Mouse (Mus musculus) lung, embryonic 14.5 days (tissue): ENCODE data around the gene Ccdc40. TPM values are rescaled to one million over a fixed set of nuclear protein-coding genes. Genes with fewer than 3 reads are reported as not detected.
"Not testable (repeated sequence)": the region's sequence is repeated elsewhere in the genome, so short reads cannot be mapped to it uniquely, and the experiment has no call there.

ENCODE experiments used
- ATAC-seq: fragments of 200-750 bp; cut with Nextera tagmentation; 2 replicates; pipeline ENCODE4 v1.8.0; 2017; ENCODE audit warnings: mild to moderate bottlenecking, moderate TSS enrichment, moderate library complexity; ENCODE audit not compliant: insufficient read depth
- DNase-seq: peaks from one replicate; pipeline ENCODE4 v3.0.0-alpha.2; 2015
- H3K27ac ChIP-seq: fragments of 300-500 bp; sonication (generic); 2 replicates; pipeline ENCODE4 v1.5.1; 2014; ENCODE audit warnings: low read depth, mild to moderate bottlenecking, moderate library complexity
- H3K27me3 ChIP-seq: fragments of 300-500 bp; sonication (generic); 2 replicates; pipeline ENCODE4 v1.6.1; 2014; ENCODE audit warnings: low read length, control low read depth; ENCODE audit not compliant: insufficient read depth
- H3K36me3 ChIP-seq: fragments of 300-500 bp; sonication (generic); 2 replicates; pipeline ENCODE4 v1.6.1; 2014; ENCODE audit warnings: control low read depth; ENCODE audit not compliant: insufficient read depth
- H3K4me1 ChIP-seq: fragments of 300-500 bp; sonication (generic); 2 replicates; pipeline ENCODE4 v1.6.1; 2014; ENCODE audit warnings: antibody characterized with exemption, control low read depth; ENCODE audit not compliant: insufficient read depth
- H3K4me2 ChIP-seq: fragments of 300-500 bp; sonication (generic); 2 replicates; pipeline ENCODE4 v1.6.1; 2014; ENCODE audit warnings: mild to moderate bottlenecking
- H3K4me3 ChIP-seq: fragments of 300-500 bp; sonication (generic); 2 replicates; pipeline ENCODE4 v1.5.1; 2014; ENCODE audit warnings: low read depth, low read length
- H3K9ac ChIP-seq: fragments of 300-500 bp; sonication (generic); 2 replicates; pipeline ENCODE4 v1.6.1; 2014
- H3K9me3 ChIP-seq: fragments of 300-500 bp; sonication (generic); 2 replicates; pipeline ENCODE4 v1.6.1; 2016; ENCODE audit warnings: low read depth, low read length, control low read depth
- CTCF ChIP-seq: IDR thresholded peaks from 2 replicates; pipeline ENCODE4 v1.5.1; 2016; ENCODE audit warnings: antibody characterized with exemption, low read depth
- WGBS: fragments of 180-500 bp; shearing (Covaris S2); extraction: QIAGEN DNeasy Blood & Tissue Kit; methylation state at CpG from one replicate; pipeline ENCODE4 v1.1.7; 2014; 5-methylcytosine and 5-hydroxymethylcytosine counted together
- polyA plus RNA-seq: library from polyadenylated mRNA; unstranded; fragments of >200 nt; fragmentation: Nextera tagmentation; extraction: Ambion mirVana; gene quantifications from 2 replicates; pipeline ENCODE4 v1.2.1, GENCODE M21; 2014

Ccdc40 gene
- polyA plus RNA-seq, 1 experiment from 2014 or later = 1.7 TPM

DNA sequence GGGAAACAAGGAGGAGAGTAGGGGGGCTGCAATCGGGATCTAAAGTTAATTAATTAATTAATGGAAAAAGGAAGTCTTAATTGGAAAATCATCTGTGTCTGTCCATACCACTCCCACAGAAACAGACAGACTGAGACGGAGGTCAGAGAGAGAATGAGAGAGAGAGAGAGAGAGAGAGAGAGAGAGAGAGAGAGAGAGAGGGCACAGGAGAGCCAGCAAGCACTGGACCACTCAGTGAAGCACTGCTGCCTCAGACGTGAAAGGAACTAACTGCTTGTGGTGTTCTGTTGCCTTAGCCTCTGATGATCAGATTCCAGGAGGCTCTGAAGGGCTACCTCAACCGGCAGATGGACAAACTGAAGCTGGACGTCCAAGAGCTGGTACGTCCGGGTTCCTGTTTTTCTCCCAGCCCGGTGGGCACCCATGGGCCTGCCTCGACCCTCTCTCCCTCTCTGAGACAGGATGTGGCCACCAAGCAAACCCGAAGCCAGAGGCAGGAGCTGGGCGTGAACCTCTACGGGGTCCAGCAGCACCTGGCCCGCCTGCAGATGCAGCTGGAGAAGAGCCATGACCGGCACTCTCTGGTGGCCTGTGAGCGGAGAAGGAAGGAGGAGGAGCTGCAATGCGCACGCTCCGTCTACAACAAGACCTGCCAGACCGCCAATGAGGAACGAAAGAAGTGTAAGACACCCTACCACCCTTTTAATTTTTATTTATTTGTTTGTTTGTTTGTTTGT, 9.4 kb downstream of the Ccdc40 start:
- H3K27ac ChIP-seq = no peak overlapping the region
- TF ChIP-seq CTCF = no peak

DNA sequence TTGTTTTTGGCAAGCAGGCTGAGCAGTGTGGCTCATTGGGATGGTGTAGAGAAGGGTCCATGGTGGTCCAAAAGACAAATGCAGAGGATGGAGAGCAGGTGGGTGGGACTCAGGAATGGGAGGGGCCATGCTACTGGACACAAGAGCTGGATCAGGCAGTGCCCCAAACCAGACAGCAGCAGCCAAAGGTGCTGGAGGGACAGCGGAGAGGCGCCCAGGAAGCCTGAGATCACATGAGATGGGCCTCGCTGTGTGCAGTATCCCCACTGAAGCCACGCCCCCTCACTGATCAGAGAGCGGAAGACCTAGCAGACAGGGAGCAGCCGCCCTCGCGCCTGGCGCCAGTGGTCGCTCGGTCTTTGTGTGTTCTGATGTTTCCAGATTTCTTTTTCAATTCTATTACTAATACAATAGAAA, 9.9 kb downstream of the Ccdc40 start:
- ATAC-seq (peak; percentile 68; the same call in 1 of the 2 replicates), DNase-seq (peak; percentile 73)
- Histone ChIP-seq H3K4me3 (peak overlapping the region; percentile 28), H3K9ac (0 out of 2 replicates have a peak overlapping the region, but pooled peaks have one; percentile 23), H3K27me3 (no peaks in the 10 kb centered on the region), H3K36me3 (no peaks in the 10 kb centered on the region), H3K9me3 (no peaks in the 10 kb centered on the region), H3K4me2 (peak overlapping the region; percentile 64), H3K27ac (no peak overlapping the region), H3K4me1 (no peaks in the 10 kb centered on the region)
- no peak for TF ChIP-seq CTCF
- 5% methylated on average over 11 of the region's 11 CpGs for WGBS

More for the DNA sequence above, 9.4 kb downstream of the Ccdc40 start:
- peak overlapping the region; percentile 64 for H3K4me2 ChIP-seq
- H3K9me3 ChIP-seq = no peaks in the 10 kb centered on the region
- 23% methylated on average over 20 of the region's 20 CpGs for WGBS
- no peaks in the 10 kb centered on the region for H3K36me3 ChIP-seq
- peak; percentile 55 for DNase-seq
- no peak overlapping the region for H3K9ac ChIP-seq
- H3K27me3 ChIP-seq = no peaks in the 10 kb centered on the region
- no peaks in the 10 kb centered on the region for H3K4me1 ChIP-seq
- peak overlapping the region; percentile 28 for H3K4me3 ChIP-seq
- ATAC-seq = peak; percentile 35; the same call in 1 of the 2 replicates

DNA sequence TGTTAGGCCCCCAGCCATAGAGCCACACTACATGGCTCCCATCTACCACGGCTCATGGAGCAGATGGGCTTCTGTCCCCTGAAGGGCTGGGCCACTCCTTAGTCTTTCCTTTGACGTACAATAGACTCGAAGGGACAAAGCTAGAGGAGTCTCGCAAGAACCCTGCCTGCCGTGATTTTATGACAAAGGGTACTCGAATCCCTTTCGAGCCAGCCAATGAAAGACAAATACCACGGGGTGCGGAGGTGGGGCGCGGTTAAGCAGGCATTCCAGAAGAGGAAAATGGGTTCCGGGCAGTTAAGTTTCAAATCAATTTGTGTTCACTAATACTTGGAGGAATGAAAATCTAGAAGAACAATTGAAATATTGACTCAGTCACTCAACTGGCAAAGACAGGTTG, 11.1 kb downstream of the Ccdc40 start:
- no peaks in the 10 kb centered on the region for H3K9me3 ChIP-seq

DNA sequence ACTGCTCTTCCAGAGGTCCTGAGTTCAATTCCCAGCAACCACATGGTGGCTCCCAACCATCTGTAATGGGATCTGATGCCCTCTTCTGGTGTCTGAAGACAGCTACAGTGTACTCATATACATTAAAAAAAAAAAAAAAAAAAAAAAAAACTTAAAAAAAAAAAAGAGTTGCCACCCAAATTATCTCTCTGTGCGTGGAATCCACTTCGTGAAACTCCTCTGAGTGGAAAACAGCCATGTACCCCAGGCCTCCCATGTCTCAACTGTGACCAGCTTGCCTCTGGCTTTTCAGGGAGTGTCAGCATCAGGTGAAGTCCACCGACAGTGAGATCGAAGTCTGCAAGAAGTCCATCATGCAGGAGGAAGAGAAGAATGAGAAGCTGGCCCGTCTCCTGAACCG, 17.2 kb downstream of the Ccdc40 start:
- not testable (repeated sequence) for H3K27ac ChIP-seq, H3K9ac ChIP-seq, H3K4me1 ChIP-seq, H3K4me2 ChIP-seq, H3K9me3 ChIP-seq, ATAC-seq, H3K4me3 ChIP-seq, H3K36me3 ChIP-seq, H3K27me3 ChIP-seq, DNase-seq
- WGBS = 89% methylated on average over 6 of the region's 6 CpGs

More for the DNA sequence above, 11.1 kb downstream of the Ccdc40 start:
- no peaks in the 10 kb centered on the region for H3K4me1 ChIP-seq
- no peak for TF ChIP-seq CTCF
- H3K27me3 ChIP-seq = no peaks in the 10 kb centered on the region
- DNase-seq (no peak), ATAC-seq (no peak)
- H3K4me2 ChIP-seq = no peak overlapping the region
- no peak overlapping the region for H3K4me3 ChIP-seq
- H3K9ac ChIP-seq = no peak overlapping the region
- H3K27ac ChIP-seq = no peak overlapping the region
- H3K36me3 ChIP-seq = no peaks in the 10 kb centered on the region
- WGBS = 93% methylated on average over 12 of the region's 12 CpGs

DNA sequence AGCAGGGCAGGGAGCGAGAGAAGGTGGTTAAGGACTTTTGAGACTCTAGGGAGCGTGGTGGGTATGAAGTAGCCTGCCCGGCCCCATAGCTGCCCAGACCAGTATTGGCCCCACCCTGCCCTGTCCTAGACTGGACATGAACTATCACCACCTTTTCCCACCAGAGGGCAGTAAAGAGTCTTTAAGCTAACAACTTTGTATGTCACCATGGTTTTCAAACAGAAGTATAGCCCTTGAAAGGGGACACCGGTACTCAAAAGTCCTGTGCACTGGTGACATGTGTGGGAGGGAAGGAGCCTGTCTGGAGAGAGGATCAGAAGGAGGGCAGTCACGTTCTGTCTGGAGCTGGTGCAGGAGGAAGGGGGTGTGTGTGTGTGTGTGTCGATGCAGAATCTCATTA, 20.6 kb downstream of the Ccdc40 start:
- no peaks in the 10 kb centered on the region for H3K36me3 ChIP-seq
- no peak overlapping the region for H3K4me2 ChIP-seq
- TF ChIP-seq CTCF = peak; percentile 72
- H3K27me3 ChIP-seq = no peaks in the 10 kb centered on the region
- DNase-seq (peak; percentile 94), ATAC-seq (peak; percentile 81)
- H3K4me3 ChIP-seq = no peak overlapping the region
- no peak overlapping the region for H3K9ac ChIP-seq
- H3K9me3 ChIP-seq = no peaks in the 10 kb centered on the region
- 24% methylated on average over 6 of the region's 6 CpGs for WGBS
- H3K4me1 ChIP-seq = peaks cover 4% of the 10 kb centered on the region; the same call in 1 of the 2 replicates
- H3K27ac ChIP-seq = no peak overlapping the region

DNA sequence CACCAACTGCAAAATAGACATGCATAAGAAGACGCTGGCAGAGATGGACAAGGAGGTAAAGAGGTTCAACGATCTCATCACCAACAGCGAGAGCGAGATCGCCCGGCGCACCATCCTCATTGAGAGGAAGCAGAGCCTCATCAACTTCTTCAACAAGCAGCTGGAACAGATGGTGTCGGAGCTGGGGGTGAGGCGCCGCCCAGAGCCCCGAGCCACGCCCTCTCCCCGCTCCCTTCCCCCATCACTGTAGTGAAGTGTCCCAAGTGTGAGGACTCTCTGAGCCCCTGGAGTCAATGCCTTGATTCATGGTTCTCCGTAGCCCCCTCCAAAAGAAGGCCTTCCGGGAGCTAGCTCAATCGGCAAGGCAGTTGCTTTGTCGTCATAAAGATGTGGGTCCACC, 22.6 kb downstream of the Ccdc40 start:
- no peaks in the 10 kb centered on the region for H3K27me3 ChIP-seq
- peaks cover 4% of the 10 kb centered on the region; the same call in 1 of the 2 replicates for H3K4me1 ChIP-seq
- 34% methylated on average over 17 of the region's 17 CpGs for WGBS
- H3K9ac ChIP-seq = no peak overlapping the region
- no peaks in the 10 kb centered on the region for H3K9me3 ChIP-seq
- ATAC-seq (no peak), DNase-seq (no peak)
- H3K4me2 ChIP-seq = no peak overlapping the region
- no peak for TF ChIP-seq CTCF
- H3K4me3 ChIP-seq = no peak overlapping the region
- no peak overlapping the region for H3K27ac ChIP-seq
- no peaks in the 10 kb centered on the region for H3K36me3 ChIP-seq

DNA sequence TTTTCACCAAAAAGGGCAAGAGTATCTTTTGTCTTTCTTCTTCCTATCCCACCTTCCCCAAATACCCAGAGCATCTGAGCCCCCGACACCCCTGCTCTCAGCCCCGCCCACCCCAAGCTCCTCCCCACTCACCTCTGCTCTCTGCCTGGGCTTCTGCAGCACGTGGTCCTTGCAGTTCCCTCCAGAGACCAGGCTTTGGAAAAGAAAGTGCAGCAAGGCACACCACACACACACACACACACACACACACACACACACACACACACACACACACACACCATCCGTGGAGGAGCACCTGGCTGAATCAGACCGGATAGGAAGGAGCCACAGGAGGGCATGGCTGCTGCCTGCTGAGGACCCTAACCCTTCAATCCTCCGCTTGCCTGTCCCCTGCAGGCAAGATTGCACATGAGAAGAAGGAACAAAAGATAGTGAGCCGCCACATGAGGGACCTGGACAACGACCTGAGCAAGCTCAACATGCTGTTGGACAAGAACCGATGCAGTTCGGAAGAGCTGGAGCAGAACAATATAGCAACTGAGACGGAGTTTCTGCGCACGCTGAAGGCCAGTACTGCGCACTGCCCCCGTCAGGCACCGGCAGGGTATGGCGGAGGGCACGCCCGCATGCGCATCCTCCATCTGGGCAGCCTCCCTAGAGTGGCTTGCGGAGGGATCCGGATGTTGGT, 24.6 kb downstream of the Ccdc40 start:
- peak; percentile 74 for ATAC-seq
- H3K9ac ChIP-seq = no peak overlapping the region

DNA sequence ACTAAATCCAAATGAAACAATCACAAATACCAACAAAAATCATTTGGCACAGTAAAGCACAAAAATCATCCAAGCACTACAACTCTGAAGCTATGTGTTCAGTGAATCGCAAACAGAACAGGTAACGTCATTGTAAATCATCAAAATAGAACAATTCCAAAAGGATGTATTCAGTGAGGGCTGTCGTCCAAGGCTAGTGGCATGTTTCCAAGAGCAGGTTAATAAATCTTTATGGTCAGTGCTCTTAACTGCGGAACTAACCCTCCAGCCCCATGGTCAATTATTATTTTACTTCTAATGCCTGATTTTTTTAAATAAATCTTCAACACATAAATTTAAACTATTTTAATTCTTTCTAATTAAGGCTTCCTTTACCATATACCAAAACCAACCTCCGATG, 28.2 kb downstream of the Ccdc40 start:
- not testable (repeated sequence) for H3K9me3 ChIP-seq, H3K36me3 ChIP-seq, H3K27me3 ChIP-seq, H3K9ac ChIP-seq, H3K27ac ChIP-seq, ATAC-seq, H3K4me3 ChIP-seq, H3K4me2 ChIP-seq, H3K4me1 ChIP-seq
- 59% methylated on average over 5 of the region's 5 CpGs for WGBS
- peak; percentile 25 for DNase-seq

More for the DNA sequence above, 24.6 kb downstream of the Ccdc40 start:
- 4% methylated on average over 22 of the region's 22 CpGs for WGBS
- TF ChIP-seq CTCF = peak; percentile 78
- Histone ChIP-seq H3K9me3 (no peaks in the 10 kb centered on the region), H3K4me1 (peaks cover 4% of the 10 kb centered on the region; the same call in 1 of the 2 replicates), H3K27me3 (no peaks in the 10 kb centered on the region), H3K36me3 (no peaks in the 10 kb centered on the region), H3K4me3 (no peak overlapping the region), H3K27ac (no peak overlapping the region), H3K4me2 (peak overlapping the region; percentile 54)
- peak; percentile 81 for DNase-seq
